Mouse (Mus musculus): ENCODE results near the gene Ceacam15. TPM values are rescaled to one million over a fixed set of nuclear protein-coding genes. Genes with fewer than 3 reads are reported as not detected.

Gene Ceacam15
- total RNA-seq, 2 experiments from 2014 or later = not detected

DNA sequence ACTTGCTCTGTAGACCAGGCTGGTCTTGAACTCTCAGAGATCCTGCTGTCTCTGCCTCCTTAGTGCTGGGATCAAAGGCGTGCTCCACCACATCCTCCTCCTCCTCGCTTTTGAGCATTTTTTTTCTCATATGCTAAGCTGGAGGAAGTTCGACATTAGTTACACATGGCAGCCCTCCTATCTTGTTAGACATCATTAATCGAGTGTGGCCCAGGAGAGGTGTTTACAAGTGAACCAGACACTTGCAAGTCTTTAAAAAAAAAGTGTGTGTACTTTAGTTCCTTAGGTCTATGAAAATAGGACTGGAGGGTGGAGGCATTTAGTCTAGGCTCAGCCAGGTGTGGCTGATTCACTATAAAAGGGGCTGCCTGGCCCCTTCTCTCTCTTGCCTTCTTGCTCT lies 44.5 kb downstream of the Ceacam15 start:
- no peak for DNase-seq (ENCODE audit: low spot score)

DNA sequence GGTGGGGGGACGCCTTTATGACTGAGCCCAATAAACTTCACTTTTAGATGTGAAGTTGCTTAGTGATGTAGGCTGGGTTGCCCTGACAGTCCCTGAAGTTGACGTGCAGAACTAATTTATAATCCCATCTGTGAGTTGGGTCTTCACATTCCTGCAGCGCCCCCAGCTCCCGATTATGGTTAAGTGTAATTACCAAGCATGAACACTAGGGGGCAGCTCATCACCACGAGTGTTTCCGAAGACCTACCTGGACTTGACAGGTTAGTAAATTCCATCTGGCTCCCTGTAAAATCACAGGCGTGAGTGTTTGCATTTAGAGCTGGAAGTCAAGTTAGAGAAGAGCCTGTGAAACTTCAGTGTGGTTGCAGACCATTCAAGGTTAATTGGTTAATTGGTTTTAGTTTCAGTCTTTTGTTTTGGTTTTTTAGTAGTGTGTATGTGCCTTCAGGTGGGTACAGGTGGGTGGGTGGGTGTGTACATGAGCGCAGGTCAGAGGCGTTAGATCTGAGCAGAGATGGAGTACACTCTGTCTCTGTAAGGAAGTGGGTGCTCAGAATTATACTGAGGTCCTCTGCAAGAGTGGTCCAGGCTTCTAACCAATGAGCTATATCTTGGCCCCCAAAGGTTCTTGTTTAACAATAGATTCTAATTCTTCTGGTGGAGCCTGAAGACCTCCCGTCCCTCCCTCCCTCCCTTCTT lies 45.8 kb downstream of the Ceacam15 start:
- DNase-seq (ENCODE audit: low spot score) = peak; percentile 42

DNA sequence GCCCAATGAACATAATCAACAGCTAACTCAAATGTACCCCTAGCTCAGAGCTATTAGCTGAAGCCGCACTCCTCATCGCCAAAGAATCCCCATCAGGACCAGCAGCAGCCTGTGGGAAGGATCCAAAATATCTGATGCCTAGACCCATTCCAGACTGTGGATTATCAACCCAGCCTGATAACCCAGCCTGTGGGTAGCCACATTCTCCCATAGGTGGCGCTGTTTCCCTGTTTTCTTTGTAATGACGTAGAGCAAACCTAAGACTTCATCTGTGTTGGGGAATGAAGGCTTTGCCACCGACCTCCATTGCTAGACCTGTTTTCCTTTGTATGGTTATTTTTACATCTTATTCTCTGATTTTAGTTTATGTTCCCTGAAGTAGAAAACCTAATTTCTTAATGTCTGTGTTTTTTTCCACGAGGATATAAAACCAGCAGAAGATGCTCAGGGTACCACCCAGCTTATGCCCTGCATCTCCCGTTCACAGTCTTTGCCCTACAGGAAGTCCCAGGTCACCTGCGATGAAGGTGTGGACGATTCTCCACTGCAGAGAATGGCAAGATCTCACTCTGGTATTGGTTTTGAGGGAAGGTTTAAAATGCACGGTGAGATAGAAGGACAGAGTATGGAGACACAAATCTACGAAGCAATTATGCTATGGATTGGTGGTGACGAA lies 47.3 kb downstream of the Ceacam15 start:
- peak; percentile 62 for DNase-seq (ENCODE audit: low spot score)

DNA sequence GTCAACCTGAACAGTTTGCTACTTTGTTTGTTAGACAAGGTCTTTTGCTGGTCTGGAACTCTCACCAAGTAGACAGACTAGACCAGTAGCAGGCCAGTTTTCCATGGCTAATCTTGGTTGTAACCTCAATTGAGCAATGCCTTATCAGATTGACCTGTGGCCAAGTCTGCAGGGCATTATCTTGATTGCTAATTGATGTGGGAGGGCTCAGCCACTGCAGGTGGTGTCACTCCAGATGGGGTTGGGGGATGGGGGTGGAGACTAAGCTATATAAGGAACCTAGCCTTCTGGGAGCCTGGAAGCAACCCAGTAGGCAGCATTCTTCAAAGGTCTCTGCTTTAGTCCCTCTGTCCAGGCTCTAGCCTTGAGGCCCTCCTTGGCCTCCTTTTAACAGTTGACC lies 51.8 kb downstream of the Ceacam15 start:
- DNase-seq (ENCODE audit: low spot score) = no peak

DNA sequence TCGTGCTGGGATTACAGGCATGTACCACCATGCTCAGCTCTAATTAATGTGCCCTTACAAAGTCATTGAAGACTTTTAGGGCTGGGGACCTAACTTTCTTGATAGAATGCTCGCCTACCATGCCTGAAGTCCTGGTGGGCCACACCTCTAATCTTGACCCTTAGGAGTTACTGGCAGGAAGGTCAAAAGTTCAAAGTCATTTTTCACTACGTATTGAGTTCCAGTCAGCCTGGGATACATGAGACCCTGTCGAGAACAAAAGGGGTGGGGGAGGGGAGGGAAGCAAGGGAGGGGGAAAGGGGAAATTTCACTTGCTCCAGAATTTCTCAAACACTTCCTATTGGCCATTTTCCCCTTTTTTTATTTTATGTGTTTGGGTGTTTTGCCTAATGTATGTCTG lies 52.4 kb downstream of the Ceacam15 start:
- no peak for DNase-seq (ENCODE audit: low spot score)

Other genes with a start within 250 kb of the Ceacam15 start
- 10 to 100 TPM; 52.0 to 53.2 TPM for gene Tmem160, start 222.9 kb downstream of the Ceacam15 start, total RNA-seq (2021)
- gene Npas1, start 198.0 kb downstream of the Ceacam15 start, total RNA-seq (2021) = not detected
- 10 to 100 TPM; 17.4 to 24.4 TPM for gene Arhgap35, start 60.7 kb downstream of the Ceacam15 start, total RNA-seq (2021)
- gene Ceacam9, start 46.2 kb upstream of the Ceacam15 start, total RNA-seq (2021) = not detected
- gene Ap2s1, start 62.7 kb upstream of the Ceacam15 start, total RNA-seq (2021) = 10 to 100 TPM; 44.5 to 46.8 TPM
- 10 to 100 TPM; 14.0 to 14.3 TPM for gene Slc1a5, start 105.6 kb upstream of the Ceacam15 start, total RNA-seq (2021)
- gene Strn4, start 140.2 kb upstream of the Ceacam15 start, total RNA-seq (2021) = 10 to 100 TPM in 1 of 2 experiments, 1 to 10 TPM in 1; 9.8 to 13.6 TPM
- gene Fkrp, start 141.0 kb upstream of the Ceacam15 start, total RNA-seq (2021) = 10 to 100 TPM; 51.7 to 58.0 TPM
- gene Prkd2, start 167.2 kb upstream of the Ceacam15 start, total RNA-seq (2021) = 1 to 10 TPM; 4.9 to 5.9 TPM
- 1 to 10 TPM in 1 of 2 experiments, under 1 TPM in 1; 0.89 to 1.6 TPM for gene Dact3, start 199.6 kb upstream of the Ceacam15 start, total RNA-seq (2021)
- gene Gng8, start 216.1 kb upstream of the Ceacam15 start, total RNA-seq (2021) = under 1 TPM; 0.37 to 0.71 TPM
- gene Ptgir, start 230.8 kb upstream of the Ceacam15 start, total RNA-seq (2021) = 1 to 10 TPM in 1 of 2 experiments, under 1 TPM in 1; 0.39 to 2.2 TPM
- 100 to 1,000 TPM; 334 to 349 TPM for gene Calm3, start 248.4 kb upstream of the Ceacam15 start, total RNA-seq (2021)